Mouse (Mus musculus) megakaryocyte, embryonic 14.5 days (primary cell): ENCODE data around the gene Add3. TPM values are rescaled to one million over a fixed set of nuclear protein-coding genes. Genes with fewer than 3 reads are reported as not detected.

Experiments used
- H3K27me3 ChIP-seq: replicated peaks from 2 replicates; pipeline ENCODE3; 2012; ENCODE audit warnings: inconsistent platforms
- H3K36me3 ChIP-seq: replicated peaks from 2 replicates; pipeline ENCODE3; 2012; ENCODE audit warnings: low read length, inconsistent platforms, mixed read lengths
- H3K4me1 ChIP-seq: 2 replicates; pipeline ENCODE4 v1.6.1; 2012; ENCODE audit warnings: inconsistent platforms
- H3K4me3 ChIP-seq: replicated peaks from 2 replicates; pipeline ENCODE3; 2012; ENCODE audit warnings: moderate library complexity, mild to moderate bottlenecking, inconsistent platforms
- H3K9me3 ChIP-seq: 2 replicates; pipeline ENCODE4 v1.6.1; 2012; ENCODE audit warnings: inconsistent platforms
- FLI1 ChIP-seq: IDR thresholded peaks from 2 replicates; pipeline ENCODE4 v1.6.1; 2012; ENCODE audit warnings: low read length, inconsistent platforms, mixed read lengths
- GATA1 ChIP-seq: IDR thresholded peaks from 3 replicates; pipeline ENCODE4 v1.6.1; 2012; ENCODE audit warnings: mixed read lengths, low read length, inconsistent platforms, borderline replicate concordance
- polyA plus RNA-seq: library from polyadenylated mRNA; stranded (reverse); fragments of >175 nt; gene quantifications from 2 replicates; pipeline ENCODE4 v1.2.3, GENCODE M21; 2012; ENCODE audit warnings: low replicate concordance; ENCODE audit not compliant: insufficient read depth

Add3 gene
- polyA plus RNA-seq, 1 experiment, result 6.1 TPM

DNA sequence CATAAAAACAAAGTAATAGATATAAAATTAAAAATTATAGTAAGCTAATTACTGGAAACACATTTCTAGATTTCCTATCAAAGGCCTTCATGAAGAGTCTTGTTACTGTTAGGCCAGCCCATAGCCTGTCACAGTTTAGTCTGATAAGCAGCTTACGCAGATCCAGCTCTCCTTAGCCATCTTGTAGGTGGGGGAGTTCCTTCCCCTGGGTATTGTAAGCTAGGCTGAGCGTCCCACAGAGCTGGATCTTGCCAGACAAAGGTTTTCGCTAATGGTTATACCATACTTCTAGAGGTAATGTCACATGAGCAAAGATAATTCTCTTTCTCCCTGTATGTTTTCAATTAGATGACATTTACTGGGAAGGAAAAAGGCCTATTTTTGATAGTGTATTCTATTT, 50.0 kb downstream of the Add3 start:
- H3K27me3 ChIP-seq, result no peaks in the 10 kb centered on the region
- peaks cover 2% of the 10 kb centered on the region for H3K36me3 ChIP-seq
- H3K4me1 ChIP-seq, result peaks cover 87% of the 10 kb centered on the region
- H3K4me3 ChIP-seq, result no peak overlapping the region
- H3K9me3 ChIP-seq, result no peaks in the 10 kb centered on the region
- TF ChIP-seq FLI1, result no peak
- TF ChIP-seq GATA1, result no peak

DNA sequence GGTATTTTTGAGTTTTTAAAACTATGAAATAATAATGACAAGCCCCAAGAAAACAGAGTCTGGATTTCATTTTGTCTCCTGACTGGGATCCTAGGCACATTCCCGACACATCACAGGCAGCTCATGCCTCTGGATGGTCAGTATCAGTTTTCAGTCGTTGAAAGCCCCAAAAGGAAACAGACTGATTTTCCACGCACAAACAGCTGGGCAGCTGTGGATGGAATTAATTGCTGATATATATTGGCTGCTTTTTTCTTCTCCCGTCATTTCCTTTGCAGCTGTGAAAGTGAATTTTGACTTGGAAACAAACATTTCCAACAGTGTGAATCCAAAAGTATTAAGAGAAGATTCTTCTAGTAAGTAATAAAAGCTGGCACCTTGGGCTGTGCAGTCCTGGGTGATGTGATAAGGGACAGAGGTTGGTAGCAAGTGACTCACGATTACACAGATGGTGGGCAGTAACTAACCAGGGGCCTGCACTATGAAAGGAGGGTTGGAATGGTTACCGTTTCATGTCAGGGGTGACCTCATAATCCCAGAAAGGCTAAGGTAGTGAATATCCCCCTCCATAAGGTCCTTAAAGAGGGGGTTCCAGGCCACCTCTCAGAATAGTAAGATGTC, 51.7 kb downstream of the Add3 start:
- TF ChIP-seq GATA1, result no peak
- no peak for TF ChIP-seq FLI1
- Histone ChIP-seq H3K27me3 (no peaks in the 10 kb centered on the region), H3K36me3 (peaks cover 6% of the 10 kb centered on the region), H3K9me3 (no peaks in the 10 kb centered on the region), H3K4me1 (peaks cover 85% of the 10 kb centered on the region), H3K4me3 (peak overlapping the region; percentile 56)

- TF ChIP-seq FLI1 (no peak), GATA1 (no peak)
- H3K36me3 ChIP-seq, result peaks cover 16% of the 10 kb centered on the region
- H3K4me3 ChIP-seq, result peak overlapping the region; percentile 64
- H3K27me3 ChIP-seq, result no peaks in the 10 kb centered on the region
- H3K9me3 ChIP-seq, result no peaks in the 10 kb centered on the region
- H3K4me1 ChIP-seq, result peaks cover 86% of the 10 kb centered on the region
These were observed 52.9 kb downstream of the Add3 start for GRCm38 (mm10) chr19:53193190-53193589.

- TF ChIP-seq FLI1, result no peak
- no peak for TF ChIP-seq GATA1
- H3K4me3 ChIP-seq, result peak overlapping the region; percentile 94
These were observed 53.8 kb downstream of the Add3 start for GRCm38 (mm10) chr19:53193964-53194582.

DNA sequence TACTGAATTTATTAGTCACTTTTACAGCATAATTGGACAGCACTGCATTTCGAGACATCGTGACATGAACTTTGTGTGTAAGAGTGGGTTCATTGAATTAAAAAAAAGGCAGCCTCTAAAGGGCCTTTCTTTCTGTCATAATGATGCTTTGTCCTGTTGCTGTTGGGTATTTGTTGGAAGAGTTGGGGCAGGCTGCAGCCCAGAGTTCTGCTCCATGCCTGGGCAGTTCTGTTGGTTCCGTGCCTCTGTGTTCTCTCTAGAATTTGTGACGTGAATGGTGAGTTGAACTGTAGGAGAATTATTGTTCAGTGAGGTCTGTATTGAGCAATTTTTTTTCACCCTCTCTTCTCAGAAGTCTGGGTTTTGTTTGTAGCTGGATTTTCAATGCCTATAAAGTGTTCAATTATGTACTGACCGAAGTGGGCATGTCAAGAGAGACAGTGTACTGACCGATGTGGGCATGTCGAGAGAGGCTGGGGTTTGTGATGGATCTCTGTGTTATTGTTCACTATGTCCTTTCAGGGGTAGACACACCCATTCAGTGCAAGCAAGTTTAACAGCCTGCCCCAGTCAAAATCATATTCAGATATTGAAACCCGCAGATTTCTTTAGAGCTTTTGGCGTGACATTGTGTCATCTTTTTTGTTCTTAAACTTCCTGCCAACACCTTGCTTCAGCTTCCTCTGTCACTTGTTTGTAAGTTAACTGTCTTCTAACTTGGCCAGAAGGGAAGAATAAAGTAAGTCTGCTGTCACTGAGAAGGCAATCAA, 54.7 kb downstream of the Add3 start:
- Histone ChIP-seq H3K27me3 (no peaks in the 10 kb centered on the region), H3K4me1 (peaks cover 86% of the 10 kb centered on the region), H3K4me3 (peak overlapping the region; percentile 94), H3K36me3 (peaks cover 33% of the 10 kb centered on the region), H3K9me3 (no peaks in the 10 kb centered on the region)
- TF ChIP-seq FLI1 (no peak), GATA1 (no peak)

More at GRCm38 (mm10) chr19:53193964-53194582, 53.8 kb downstream of the Add3 start:
- H3K27me3 ChIP-seq, result no peaks in the 10 kb centered on the region
- peaks cover 25% of the 10 kb centered on the region for H3K36me3 ChIP-seq
- H3K9me3 ChIP-seq, result no peaks in the 10 kb centered on the region
- H3K4me1 ChIP-seq, result peaks cover 87% of the 10 kb centered on the region

- TF ChIP-seq GATA1, result no peak
- no peak for TF ChIP-seq FLI1
- Histone ChIP-seq H3K4me3 (peak overlapping the region; percentile 94), H3K9me3 (no peaks in the 10 kb centered on the region), H3K36me3 (peaks cover 49% of the 10 kb centered on the region), H3K4me1 (peaks cover 81% of the 10 kb centered on the region), H3K27me3 (no peaks in the 10 kb centered on the region)
These were observed 56.7 kb downstream of the Add3 start for GRCm38 (mm10) chr19:53196961-53197360.

- peaks cover 77% of the 10 kb centered on the region for H3K4me1 ChIP-seq
- no peaks in the 10 kb centered on the region for H3K9me3 ChIP-seq
- no peaks in the 10 kb centered on the region for H3K27me3 ChIP-seq
- peak overlapping the region; percentile 70 for H3K4me3 ChIP-seq
- no peak for TF ChIP-seq FLI1
- no peak for TF ChIP-seq GATA1
- peaks cover 57% of the 10 kb centered on the region for H3K36me3 ChIP-seq
These were observed 57.5 kb downstream of the Add3 start for GRCm38 (mm10) chr19:53197766-53198165.

DNA sequence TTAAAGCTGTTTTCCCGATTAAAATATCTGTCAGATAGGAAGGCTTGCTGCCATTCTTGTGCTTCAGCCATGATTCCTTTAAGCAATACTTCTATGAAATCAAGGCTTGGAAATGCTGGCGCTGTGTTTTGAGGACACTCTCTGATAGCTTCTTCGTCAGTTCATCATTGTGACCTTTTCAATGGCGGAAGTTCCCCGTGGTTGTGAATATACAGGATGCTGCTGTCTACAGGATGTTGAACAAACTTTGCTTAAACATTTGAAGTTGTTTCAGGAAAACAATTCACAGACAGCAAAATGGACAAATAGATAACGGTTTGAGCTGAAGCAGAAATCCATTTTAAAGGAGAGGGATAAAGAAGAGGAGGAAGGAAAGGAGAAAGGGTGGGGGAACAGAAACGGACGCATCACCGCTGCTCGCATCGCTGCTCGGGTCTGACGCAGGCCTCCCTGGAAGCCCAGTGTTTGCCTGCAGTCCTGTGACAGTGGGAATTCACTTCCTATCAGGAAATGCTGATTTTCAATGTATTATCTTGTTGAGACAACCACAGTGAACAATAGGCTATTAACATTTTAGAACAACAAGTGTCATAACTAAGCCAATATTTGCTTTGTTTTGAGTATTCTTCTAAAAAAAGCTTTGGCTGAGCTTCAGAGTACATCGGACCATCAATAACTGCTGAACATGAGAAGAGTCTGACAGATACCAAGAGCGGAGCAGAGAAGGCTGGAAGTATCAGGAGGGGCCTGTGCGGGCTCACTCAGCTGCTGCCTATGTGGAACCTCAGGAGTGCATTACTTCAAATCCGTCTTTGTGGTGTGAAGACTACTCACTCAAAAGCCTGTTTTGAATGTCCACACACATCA, 58.7 kb downstream of the Add3 start:
- Histone ChIP-seq H3K27me3 (no peaks in the 10 kb centered on the region), H3K4me3 (peak overlapping the region; percentile 86), H3K36me3 (peaks cover 69% of the 10 kb centered on the region), H3K9me3 (no peaks in the 10 kb centered on the region), H3K4me1 (peaks cover 78% of the 10 kb centered on the region)
- TF ChIP-seq GATA1, result no peak
- no peak for TF ChIP-seq FLI1

GRCm38 (mm10) chr19:53199711-53200110, 59.5 kb downstream of the Add3 start:
- H3K9me3 ChIP-seq, result no peaks in the 10 kb centered on the region
- H3K27me3 ChIP-seq, result no peaks in the 10 kb centered on the region
- TF ChIP-seq FLI1 (no peak), GATA1 (no peak)
- peaks cover 77% of the 10 kb centered on the region for H3K36me3 ChIP-seq
- H3K4me1 ChIP-seq, result peaks cover 80% of the 10 kb centered on the region
- peak overlapping the region; percentile 18 for H3K4me3 ChIP-seq
